Mouse (Mus musculus): ENCODE data around the gene Traf3ip3.

GRCm38 (mm10) chr1:193169228-193169627 lies 32.3 kb downstream of the Traf3ip3 start:
- TF ChIP-seq CTCF (IDR thresholded peaks at IDR 0.05; ENCODE audit: control insufficient read depth, insufficient read depth, insufficient replicate concordance, low read depth, low read length) (no peak), POLR2A (IDR thresholded peaks at IDR 0.05; ENCODE audit: control insufficient read depth, low read depth, low read length) (no peak)

Data from testis, adult 2 months (tissue).